Mouse (Mus musculus): Measurements from ENCODE around the gene Sorbs1. TPM values are rescaled to one million over a fixed set of nuclear protein-coding genes. Genes with fewer than 3 reads are reported as not detected.
A peak's percentile ranks its signal among the peaks of the same experiment; 100 is the strongest.

The Sorbs1 gene
- polyA plus RNA-seq, 1 experiment from 2014 or later: 45.0 TPM

DNA sequence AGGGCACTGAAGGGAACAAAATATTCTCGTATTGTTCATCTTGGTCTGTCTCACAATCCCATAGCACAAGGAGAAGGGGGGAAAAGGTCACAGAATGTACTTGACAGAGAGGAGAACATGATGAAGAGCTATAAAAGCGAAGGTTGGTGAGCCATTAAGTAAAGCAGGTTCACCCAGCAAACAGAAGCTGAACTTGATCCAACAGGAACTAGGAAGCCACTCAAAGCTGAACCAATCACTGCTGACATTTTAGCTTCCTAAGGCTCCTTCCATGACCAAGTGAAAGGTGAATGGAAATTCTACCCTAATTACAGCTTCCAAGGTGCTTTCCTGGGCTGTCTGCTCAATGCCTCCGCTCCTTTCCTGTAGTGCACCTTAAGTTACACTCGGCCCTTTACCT lies 262.5 kb downstream of the Sorbs1 start:
- no peaks in the 10 kb centered on the region for H3K27me3 ChIP-seq (replicated peaks; ENCODE audit: control insufficient read depth, insufficient read depth, low read length)

DNA sequence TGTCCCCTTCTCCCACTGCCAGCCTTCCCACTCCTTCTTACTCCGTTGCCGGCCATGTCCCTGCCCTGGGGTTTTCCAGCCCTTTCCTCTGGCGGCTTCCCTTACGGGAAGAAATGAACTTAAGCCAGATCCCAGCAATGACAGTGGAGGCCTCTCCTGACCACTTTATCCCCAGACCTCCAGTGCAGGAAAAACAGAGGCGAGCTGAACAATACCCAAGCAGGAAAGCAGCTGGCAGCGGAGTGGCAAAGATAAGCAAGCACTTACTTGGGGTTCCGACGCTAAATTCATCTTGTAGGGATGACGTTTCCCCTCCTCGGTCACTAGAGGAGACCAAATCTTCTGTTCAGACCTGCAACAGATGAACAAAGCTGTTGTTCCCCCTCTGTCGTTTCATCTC lies 264.2 kb downstream of the Sorbs1 start:
- WGBS: 50% methylated on average over 11 of the region's 11 CpGs
- ATAC-seq (replicated peaks; ENCODE audit: low FRiP score) (peak; percentile 26; the same call in 1 of the 2 replicates), DNase-seq (ENCODE audit: low spot score) (no peak)
- Histone ChIP-seq H3K4me3 (ENCODE audit: low read depth, low read length) (no peak overlapping the region), H3K4me1 (replicated peaks; ENCODE audit: control insufficient read depth, insufficient read depth, low read length) (no peaks in the 10 kb centered on the region), H3K4me2 (no peak overlapping the region), H3K27me3 (replicated peaks; ENCODE audit: control insufficient read depth, insufficient read depth, low read length) (no peaks in the 10 kb centered on the region), H3K9ac (ENCODE audit: low read depth, low read length) (no peak overlapping the region), H3K27ac (ENCODE audit: low read depth, low read length) (no peak overlapping the region; the same call in 1 of the 2 replicates), H3K36me3 (ENCODE audit: control insufficient read depth, insufficient read depth, low read length) (no peaks in the 10 kb centered on the region; the same call in 1 of the 2 replicates), H3K9me3 (ENCODE audit: control insufficient read depth, low read length) (no peaks in the 10 kb centered on the region)

More for the DNA sequence above, 262.5 kb downstream of the Sorbs1 start:
- no peak for ATAC-seq (replicated peaks; ENCODE audit: low FRiP score)
- Histone ChIP-seq H3K36me3 (ENCODE audit: control insufficient read depth, insufficient read depth, low read length) (no peaks in the 10 kb centered on the region; the same call in 1 of the 2 replicates), H3K4me3 (ENCODE audit: low read depth, low read length) (no peak overlapping the region), H3K9me3 (ENCODE audit: control insufficient read depth, low read length) (no peaks in the 10 kb centered on the region), H3K9ac (ENCODE audit: low read depth, low read length) (no peak overlapping the region), H3K27ac (ENCODE audit: low read depth, low read length) (no peak overlapping the region), H3K4me2 (no peak overlapping the region), H3K4me1 (replicated peaks; ENCODE audit: control insufficient read depth, insufficient read depth, low read length) (no peaks in the 10 kb centered on the region)
- WGBS: 90% methylated on average over 4 of the region's 4 CpGs
- DNase-seq (ENCODE audit: low spot score): no peak

DNA sequence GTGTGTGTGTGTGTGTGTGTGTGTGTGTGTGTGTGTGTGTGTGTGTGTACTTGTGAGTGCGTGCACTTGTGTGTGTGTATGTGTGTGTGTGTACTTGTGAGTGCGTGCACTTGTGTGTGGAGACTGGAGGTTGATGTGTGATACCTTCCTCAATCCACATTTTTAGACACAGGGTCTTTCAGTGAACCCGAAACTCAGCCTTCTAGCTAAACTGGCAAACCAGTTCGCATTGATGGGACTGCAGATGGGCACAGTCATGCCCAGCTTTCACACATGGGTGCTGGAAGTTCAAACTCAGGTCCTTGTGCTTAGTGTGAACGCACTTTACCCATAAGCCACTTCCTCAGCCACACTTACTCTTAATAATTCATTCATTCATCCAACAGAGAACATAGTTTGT lies 265.1 kb downstream of the Sorbs1 start:
- H3K27ac ChIP-seq (ENCODE audit: low read depth, low read length): no peak overlapping the region

DNA sequence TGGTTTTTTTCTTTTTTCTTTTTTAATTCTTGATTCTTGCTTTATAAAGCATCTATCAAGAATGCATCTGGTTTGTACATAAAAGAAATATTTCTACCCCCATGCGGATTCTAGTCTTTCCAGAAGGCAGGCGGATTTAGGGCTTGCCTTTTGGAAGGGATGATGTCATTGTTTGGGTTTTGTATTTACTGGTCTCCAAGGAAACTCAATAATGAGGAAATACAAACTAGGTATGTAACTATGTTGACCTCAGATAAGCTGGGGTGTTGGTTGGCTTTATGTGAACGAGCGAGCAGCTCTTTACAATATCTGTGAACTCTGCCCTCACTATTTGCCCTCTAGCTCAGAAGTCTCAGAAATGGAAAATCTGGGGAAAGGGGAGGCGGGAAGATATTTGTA lies 266.3 kb downstream of the Sorbs1 start:
- WGBS: 55% methylated on average over 5 of the region's 5 CpGs
- H3K9ac ChIP-seq (ENCODE audit: low read depth, low read length): no peak overlapping the region
- no peaks in the 10 kb centered on the region for H3K27me3 ChIP-seq (replicated peaks; ENCODE audit: control insufficient read depth, insufficient read depth, low read length)
- no peak overlapping the region for H3K27ac ChIP-seq (ENCODE audit: low read depth, low read length)
- no peaks in the 10 kb centered on the region for H3K9me3 ChIP-seq (ENCODE audit: control insufficient read depth, low read length)
- no peak overlapping the region for H3K4me2 ChIP-seq
- no peak overlapping the region for H3K4me3 ChIP-seq (ENCODE audit: low read depth, low read length)
- peaks cover 6% of the 10 kb centered on the region; the same call in 1 of the 2 replicates for H3K36me3 ChIP-seq (ENCODE audit: control insufficient read depth, insufficient read depth, low read length)
- H3K4me1 ChIP-seq (replicated peaks; ENCODE audit: control insufficient read depth, insufficient read depth, low read length): no peaks in the 10 kb centered on the region
- ATAC-seq (replicated peaks; ENCODE audit: low FRiP score) (no peak), DNase-seq (ENCODE audit: low spot score) (no peak)

More for the DNA sequence above, 265.1 kb downstream of the Sorbs1 start:
- Histone ChIP-seq H3K4me3 (ENCODE audit: low read depth, low read length) (no peak overlapping the region), H3K9ac (ENCODE audit: low read depth, low read length) (no peak overlapping the region), H3K4me1 (replicated peaks; ENCODE audit: control insufficient read depth, insufficient read depth, low read length) (no peaks in the 10 kb centered on the region), H3K36me3 (ENCODE audit: control insufficient read depth, insufficient read depth, low read length) (no peaks in the 10 kb centered on the region; the same call in 1 of the 2 replicates), H3K9me3 (ENCODE audit: control insufficient read depth, low read length) (no peaks in the 10 kb centered on the region), H3K27me3 (replicated peaks; ENCODE audit: control insufficient read depth, insufficient read depth, low read length) (no peaks in the 10 kb centered on the region), H3K4me2 (no peak overlapping the region)
- no peak for ATAC-seq (replicated peaks; ENCODE audit: low FRiP score)
- WGBS: 93% methylated on average over 5 of the region's 5 CpGs
- no peak for DNase-seq (ENCODE audit: low spot score)

DNA sequence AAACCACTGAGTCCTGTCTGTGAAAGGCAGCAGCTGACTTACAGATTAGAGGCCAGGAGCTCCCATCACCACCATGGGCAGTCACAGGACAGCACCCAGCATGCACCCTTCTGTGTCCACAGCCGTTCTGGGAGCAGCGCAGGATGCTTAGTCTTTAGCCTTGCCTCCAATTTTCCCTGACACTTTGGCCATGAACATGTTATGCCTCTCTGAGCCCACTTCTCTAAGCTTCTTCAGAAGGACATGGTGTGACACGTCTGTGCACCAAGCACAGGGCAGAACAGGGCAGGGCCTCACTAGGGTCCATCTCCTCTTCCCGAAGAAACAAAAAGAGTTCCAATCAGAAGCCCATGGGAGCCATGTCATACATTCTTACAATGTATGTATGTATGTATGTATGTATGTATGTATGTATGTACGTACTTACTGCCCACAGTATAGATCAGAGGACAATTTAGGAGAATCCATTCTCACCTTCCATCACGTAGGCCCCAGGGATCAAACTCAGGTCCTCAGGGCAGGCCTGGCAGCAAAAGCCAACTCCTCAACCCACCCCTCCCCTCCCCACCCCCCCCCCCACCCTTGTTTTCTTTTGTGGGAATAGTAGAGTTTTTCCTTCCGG lies 266.8 kb downstream of the Sorbs1 start:
- H3K4me3 ChIP-seq (ENCODE audit: low read depth, low read length): no peak overlapping the region
- H3K9me3 ChIP-seq (ENCODE audit: control insufficient read depth, low read length): no peaks in the 10 kb centered on the region
- H3K27ac ChIP-seq (ENCODE audit: low read depth, low read length): no peak overlapping the region
- no peaks in the 10 kb centered on the region for H3K4me1 ChIP-seq (replicated peaks; ENCODE audit: control insufficient read depth, insufficient read depth, low read length)
- DNase-seq (ENCODE audit: low spot score) (no peak), ATAC-seq (replicated peaks; ENCODE audit: low FRiP score) (no peak; the same call in 1 of the 2 replicates)
- no peaks in the 10 kb centered on the region for H3K27me3 ChIP-seq (replicated peaks; ENCODE audit: control insufficient read depth, insufficient read depth, low read length)
- H3K36me3 ChIP-seq (ENCODE audit: control insufficient read depth, insufficient read depth, low read length): peaks cover 7% of the 10 kb centered on the region; the same call in 1 of the 2 replicates
- 90% methylated on average over 7 of the region's 7 CpGs for WGBS
- H3K4me2 ChIP-seq: no peak overlapping the region
- H3K9ac ChIP-seq (ENCODE audit: low read depth, low read length): no peak overlapping the region

Other genes with a start within 250 kb of the Sorbs1 start
- 116 and 118 TPM in 2 replicates for gene Pdlim1, start 241.9 kb downstream of the Sorbs1 start, polyA plus RNA-seq (2014; fragmentation: Nextera tagmentation; extraction: Ambion mirVana)
- 103 and 114 TPM in 2 replicates for gene Aldh18a1, start 74.7 kb upstream of the Sorbs1 start, polyA plus RNA-seq (2014; fragmentation: Nextera tagmentation; extraction: Ambion mirVana)
- 4.9 and 5.0 TPM in 2 replicates for gene Tctn3, start 98.5 kb upstream of the Sorbs1 start, polyA plus RNA-seq (2014; fragmentation: Nextera tagmentation; extraction: Ambion mirVana)
- gene Entpd1, start 98.6 kb upstream of the Sorbs1 start, polyA plus RNA-seq (2014; fragmentation: Nextera tagmentation; extraction: Ambion mirVana): 3.0 and 3.8 TPM in 2 replicates
- gene Cc2d2b, start 235.0 kb upstream of the Sorbs1 start, polyA plus RNA-seq (2014; fragmentation: Nextera tagmentation; extraction: Ambion mirVana): 3.6 and 5.3 TPM in 2 replicates